Mouse (Mus musculus): ENCODE measurements around the gene Exoc3l. TPM values are rescaled to one million over a fixed set of nuclear protein-coding genes. Genes with fewer than 3 reads are reported as not detected.
A peak's percentile ranks its signal among the peaks of the same experiment; 100 is the strongest.

Gene Exoc3l
- polyA plus RNA-seq, 1 experiment from 2014 or later, result 6.2 TPM

GRCm38 (mm10) chr8:105290554-105291314 lies 5.2 kb downstream of the Exoc3l start:
- DNase-seq (peak; percentile 81), ATAC-seq (ENCODE audit: low read depth) (no peak)
- Histone ChIP-seq H3K27ac (no peak overlapping the region), H3K4me3 (replicated peaks) (peak overlapping the region; percentile 61; the same call in 1 of the 2 replicates), H3K36me3 (no peaks in the 10 kb centered on the region), H3K4me2 (peak overlapping the region; percentile 87), H3K27me3 (peaks cover 32% of the 10 kb centered on the region), H3K4me1 (replicated peaks) (peaks cover 32% of the 10 kb centered on the region), H3K9ac (no peak overlapping the region), H3K9me3 (replicated peaks) (no peaks in the 10 kb centered on the region)
- 17% methylated on average over 31 of the region's 31 CpGs for WGBS (ENCODE audit: insufficient replicate concordance)

GRCm38 (mm10) chr8:105289805-105290460 lies 6.0 kb downstream of the Exoc3l start, which contains the start of gene 4931428F04Rik:
Gene 4931428F04Rik (minus strand): TSS chr8:105289864.
- Histone ChIP-seq H3K27me3 (peaks cover 40% of the 10 kb centered on the region), H3K9me3 (replicated peaks) (no peaks in the 10 kb centered on the region), H3K36me3 (no peaks in the 10 kb centered on the region), H3K4me3 (replicated peaks) (peak within 1 kb of the TSS; percentile 61), H3K9ac (peak within 1 kb of the TSS; percentile 55), H3K27ac (peak within 1 kb of the TSS; percentile 59; the same call in 1 of the 2 replicates), H3K4me1 (replicated peaks) (peaks cover 29% of the 10 kb centered on the region), H3K4me2 (peak within 1 kb of the TSS; percentile 87)
- DNase-seq (no peak), ATAC-seq (ENCODE audit: low read depth) (peak; percentile 16)
- 4% methylated on average over 43 of the region's 43 CpGs for WGBS (ENCODE audit: insufficient replicate concordance)

- Histone ChIP-seq H3K4me3 (replicated peaks) (peak overlapping the region; percentile 61), H3K27me3 (peaks cover 46% of the 10 kb centered on the region), H3K27ac (peak overlapping the region; percentile 59; the same call in 1 of the 2 replicates), H3K36me3 (no peaks in the 10 kb centered on the region), H3K4me2 (peak overlapping the region; percentile 87), H3K9ac (peak overlapping the region; percentile 55), H3K4me1 (replicated peaks) (peaks cover 29% of the 10 kb centered on the region), H3K9me3 (replicated peaks) (no peaks in the 10 kb centered on the region)
- ATAC-seq (ENCODE audit: low read depth), result peak; percentile 82
- DNase-seq, result peak; percentile 82
- WGBS (ENCODE audit: insufficient replicate concordance), result 1% methylated on average over 53 of the region's 53 CpGs
These were observed 6.8 kb downstream of the Exoc3l start for GRCm38 (mm10) chr8:105288958-105289732.

GRCm38 (mm10) chr8:105288231-105288630 lies 7.7 kb downstream of the Exoc3l start:
- H3K9me3 ChIP-seq (replicated peaks), result no peaks in the 10 kb centered on the region
- H3K36me3 ChIP-seq, result no peaks in the 10 kb centered on the region
- H3K4me2 ChIP-seq, result no peak overlapping the region
- no peak overlapping the region for H3K4me3 ChIP-seq (replicated peaks)
- H3K9ac ChIP-seq, result no peak overlapping the region
- 86% methylated on average over 5 of the region's 5 CpGs for WGBS (ENCODE audit: insufficient replicate concordance)
- H3K4me1 ChIP-seq (replicated peaks), result peaks cover 34% of the 10 kb centered on the region
- DNase-seq (no peak), ATAC-seq (ENCODE audit: low read depth) (no peak)
- peaks cover 50% of the 10 kb centered on the region for H3K27me3 ChIP-seq
- no peak overlapping the region for H3K27ac ChIP-seq

- peaks cover 61% of the 10 kb centered on the region for H3K27me3 ChIP-seq
- ATAC-seq (ENCODE audit: low read depth), result no peak
- 67% methylated on average over 4 of the region's 4 CpGs for WGBS (ENCODE audit: insufficient replicate concordance)
These were observed 9.0 kb downstream of the Exoc3l start for GRCm38 (mm10) chr8:105286907-105287306.

GRCm38 (mm10) chr8:105285514-105285913 lies 10.4 kb downstream of the Exoc3l start:
- DNase-seq, result no peak
- H3K27me3 ChIP-seq, result peaks cover 69% of the 10 kb centered on the region
- no peaks in the 10 kb centered on the region for H3K9me3 ChIP-seq (replicated peaks)
- peaks cover 41% of the 10 kb centered on the region for H3K4me1 ChIP-seq (replicated peaks)
- no peak for ATAC-seq (ENCODE audit: low read depth)
- H3K36me3 ChIP-seq, result 0 out of 2 replicates have a peak, but pooled peaks cover 4% of the 10 kb centered on the region
- no peak overlapping the region for H3K4me2 ChIP-seq
- H3K4me3 ChIP-seq (replicated peaks), result no peak overlapping the region
- WGBS (ENCODE audit: insufficient replicate concordance), result 53% methylated on average over 12 of the region's 12 CpGs
- no peak overlapping the region for H3K9ac ChIP-seq
- H3K27ac ChIP-seq, result no peak overlapping the region

More at GRCm38 (mm10) chr8:105286907-105287306, 9.0 kb downstream of the Exoc3l start:
- Histone ChIP-seq H3K4me2 (no peak overlapping the region), H3K4me1 (replicated peaks) (peaks cover 45% of the 10 kb centered on the region), H3K9ac (no peak overlapping the region), H3K4me3 (replicated peaks) (no peak overlapping the region), H3K36me3 (no peaks in the 10 kb centered on the region), H3K9me3 (replicated peaks) (no peaks in the 10 kb centered on the region), H3K27ac (no peak overlapping the region)
- DNase-seq, result no peak

GRCm38 (mm10) chr8:105283074-105283473 lies 12.8 kb downstream of the Exoc3l start:
- H3K9ac ChIP-seq, result no peak overlapping the region
- 32% methylated on average over 22 of the region's 23 CpGs for WGBS (ENCODE audit: insufficient replicate concordance)
- H3K9me3 ChIP-seq (replicated peaks), result no peaks in the 10 kb centered on the region
- peaks cover 78% of the 10 kb centered on the region for H3K27me3 ChIP-seq
- H3K4me2 ChIP-seq, result peak overlapping the region; percentile 45
- 0 out of 2 replicates have a peak, but pooled peaks cover 4% of the 10 kb centered on the region for H3K36me3 ChIP-seq
- DNase-seq (peak; percentile 53), ATAC-seq (ENCODE audit: low read depth) (peak; percentile 64)
- peaks cover 31% of the 10 kb centered on the region for H3K4me1 ChIP-seq (replicated peaks)
- peak overlapping the region; percentile 12; the same call in 1 of the 2 replicates for H3K4me3 ChIP-seq (replicated peaks)
- H3K27ac ChIP-seq, result no peak overlapping the region

GRCm38 (mm10) chr8:105282239-105282638 lies 13.7 kb downstream of the Exoc3l start:
- Histone ChIP-seq H3K9ac (no peak overlapping the region), H3K9me3 (replicated peaks) (no peaks in the 10 kb centered on the region), H3K36me3 (0 out of 2 replicates have a peak, but pooled peaks cover 4% of the 10 kb centered on the region), H3K4me1 (replicated peaks) (peaks cover 29% of the 10 kb centered on the region), H3K27me3 (peaks cover 85% of the 10 kb centered on the region), H3K4me2 (no peak overlapping the region), H3K27ac (no peak overlapping the region), H3K4me3 (replicated peaks) (no peak overlapping the region)
- ATAC-seq (ENCODE audit: low read depth), result no peak
- 31% methylated on average over 4 of the region's 4 CpGs for WGBS (ENCODE audit: insufficient replicate concordance)
- no peak for DNase-seq

GRCm38 (mm10) chr8:105281821-105282220 lies 14.1 kb downstream of the Exoc3l start:
- Histone ChIP-seq H3K4me3 (replicated peaks) (no peak overlapping the region), H3K4me1 (replicated peaks) (peaks cover 29% of the 10 kb centered on the region), H3K36me3 (0 out of 2 replicates have a peak, but pooled peaks cover 4% of the 10 kb centered on the region), H3K4me2 (no peak overlapping the region), H3K27ac (no peak overlapping the region), H3K27me3 (peaks cover 89% of the 10 kb centered on the region), H3K9ac (no peak overlapping the region), H3K9me3 (replicated peaks) (no peaks in the 10 kb centered on the region)
- 80% methylated on average over 12 of the region's 12 CpGs for WGBS (ENCODE audit: insufficient replicate concordance)
- ATAC-seq (ENCODE audit: low read depth) (no peak), DNase-seq (no peak)

GRCm38 (mm10) chr8:105280567-105280966 lies 15.3 kb downstream of the Exoc3l start:
- Histone ChIP-seq H3K4me3 (replicated peaks) (no peak overlapping the region), H3K9ac (no peak overlapping the region), H3K9me3 (replicated peaks) (no peaks in the 10 kb centered on the region), H3K36me3 (0 out of 2 replicates have a peak, but pooled peaks cover 4% of the 10 kb centered on the region), H3K4me2 (no peak overlapping the region), H3K4me1 (replicated peaks) (peaks cover 42% of the 10 kb centered on the region), H3K27ac (no peak overlapping the region), H3K27me3 (peaks cover 91% of the 10 kb centered on the region)
- WGBS (ENCODE audit: insufficient replicate concordance), result 46% methylated on average over 3 of the region's 3 CpGs
- DNase-seq (no peak), ATAC-seq (ENCODE audit: low read depth) (no peak)
